Mouse (Mus musculus) layer of hippocampus, postnatal 10 days (tissue): ENCODE measurements around the gene Mafk. TPM values are rescaled to one million over a fixed set of nuclear protein-coding genes. Genes with fewer than 3 reads are reported as not detected.

ENCODE experiments used
- microRNA-seq, 2 experiments: library from miRNA; unstranded; fragments of <30 nt; microRNA quantifications; one replicate each; pipeline ENCODE4 v1.2.0; 2021
- total RNA-seq, 2 experiments: library from RNA; stranded (reverse); gene quantifications; 2 replicates each; pipeline ENCODE4 v1.2.3; 2021

Gene Mafk
- total RNA-seq, 2 experiments from 2014 or later = 10.3 to 10.4 TPM

Small RNA genes within 50 kb of the gene (microRNA-seq; reads per million reads assigned to microRNA genes)
- 0.59 to 0.89 reads per million in 2 experiments for gene Mir7037

Other genes with a start within 250 kb of the Mafk start
- gene Uncx, start 248.0 kb upstream of the Mafk start, total RNA-seq = under 1 TPM in 1 of 2 experiments, not detected in 1; 0.13 TPM
- 1 to 10 TPM; 3.5 to 4.3 TPM for gene Micall2, start 55.2 kb upstream of the Mafk start, total RNA-seq
- gene Ints1, start 15.8 kb upstream of the Mafk start, total RNA-seq = 10 to 100 TPM; 91.7 to 93.3 TPM
- under 1 TPM in 1 of 2 experiments, not detected in 1; 0.85 TPM for gene Tmem184a, start 28.4 kb downstream of the Mafk start, total RNA-seq
- not detected for gene Gm26938, start 34.9 kb downstream of the Mafk start, total RNA-seq
- gene Psmg3, start 35.4 kb downstream of the Mafk start, total RNA-seq = 10 to 100 TPM; 16.1 to 23.2 TPM
- gene Elfn1, start 116.4 kb downstream of the Mafk start, total RNA-seq = 10 to 100 TPM; 36.1 to 41.9 TPM